ENCODE assay signal across 8 mouse cellular contexts in the genomic region with DNA sequence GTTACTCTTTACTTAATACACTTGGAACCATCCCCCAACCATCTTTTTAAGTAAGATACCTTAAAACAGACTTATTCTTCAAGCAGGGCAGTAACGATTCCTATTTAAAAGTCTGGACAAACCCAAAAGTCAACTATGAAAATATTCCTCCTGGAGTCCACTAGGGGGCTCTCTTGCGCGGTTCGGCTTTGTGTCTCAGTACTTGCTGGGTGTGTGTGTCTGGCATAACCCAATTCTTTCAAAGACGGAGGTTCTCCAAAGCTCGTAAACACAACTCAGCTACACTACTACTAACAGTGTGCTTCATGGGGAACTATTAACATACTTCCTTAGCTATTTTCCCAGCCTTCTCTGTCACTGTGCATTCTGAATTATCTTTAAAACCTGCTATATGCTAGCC.
DNase-seq lines count a peak whose midpoint lies in the region; ATAC-seq and TF ChIP-seq lines count a peak whose summit lies in the region.

No protein-coding gene starts in this region.

- H3K79me2 ChIP-seq in MEL (ENCODE audit: control insufficient read depth, insufficient read depth, low read length, poor library complexity), result no peaks in the 10 kb centered on the region

- H3K4me1 ChIP-seq in MEL (ENCODE audit: control insufficient read depth in 1 of 2, insufficient read depth in 2 of 2, low read length in 2 of 2), result no peaks in the 10 kb centered on the region
- no peaks in the 10 kb centered on the region for H3K4me1 ChIP-seq in limb, embryonic 10.5 days

- peak; percentile 21 to 28 (median 24); a peak in 4 of 6 replicates for TF ChIP-seq CTCF in MEL (IDR thresholded peaks at IDR 0.05 in 2 of 3, conservative IDR thresholded peaks at IDR 0.05 in 1 of 3; ENCODE audit: control insufficient read depth in 1 of 3, insufficient read depth in 1 of 3, low read depth in 2 of 3, low read length in 3 of 3, poor library complexity in 1 of 3, severe bottlenecking in 1 of 3)

- H3K27me3 ChIP-seq in MEL (ENCODE audit: control insufficient read depth in 1 of 2, insufficient read depth in 2 of 2, low read length in 2 of 2), result no peaks in the 10 kb centered on the region
- H3K27me3 ChIP-seq in limb, embryonic 10.5 days (ENCODE audit: low read depth, poor library complexity, severe bottlenecking), result no peaks in the 10 kb centered on the region

- DNase-seq in A20 (ENCODE audit: low read depth, low spot score) (peak; percentile 81), MEL (ENCODE audit: low read depth, low spot score) (peak; percentile 6)
- peak; percentile 59 to 75 for DNase-seq in cerebellum, adult 18-20 months
- peak; percentile 33 to 56 for DNase-seq in frontal cortex, postnatal 25 days (ENCODE audit: low spot score in 2 of 2)
- DNase-seq in kidney, adult 8-10 months, result peak; percentile 39 to 56
- DNase-seq in limb, embryonic 10.5 days (ENCODE audit: low spot score), result peak; percentile 66
- peak; percentile 71 for DNase-seq in retina, embryonic 14.5 days (ENCODE audit: low spot score)

- H3K27ac ChIP-seq in MEL (ENCODE audit: control insufficient read depth, low read depth, low read length), result no peak overlapping the region
- no peak overlapping the region for H3K27ac ChIP-seq in limb, embryonic 10.5 days

- no peak overlapping the region for H3K4me3 ChIP-seq in MEL (ENCODE audit: control insufficient read depth in 1 of 2, insufficient read depth in 1 of 2, low read depth in 2 of 2, low read length in 2 of 2)
- H3K4me3 ChIP-seq in limb, embryonic 10.5 days, result no peak overlapping the region

- WGBS in limb, embryonic 10.5 days, result 27% methylated on average over 6 of the region's 6 CpGs

- H3K9me3 ChIP-seq in MEL (replicated peaks; ENCODE audit: insufficient read depth, low read length), result no peaks in the 10 kb centered on the region
- H3K9me3 ChIP-seq in limb, embryonic 10.5 days (replicated peaks), result no peaks in the 10 kb centered on the region

- TF ChIP-seq RAD21 in MEL (IDR thresholded peaks at IDR 0.05; ENCODE audit: low read depth, low read length), result no peak

- ATAC-seq in erythroblast, adult 5-6 weeks (replicated peaks; ENCODE audit: low FRiP score, poor library complexity, severe bottlenecking), result no peak

- no peak for TF ChIP-seq POLR2A in MEL (IDR thresholded peaks at IDR 0.05; ENCODE audit: control insufficient read depth in 1 of 2, insufficient read depth in 1 of 2, low read depth in 1 of 2, low read length in 2 of 2, poor library complexity in 1 of 2)

- no peak for TF ChIP-seq EP300 in MEL (IDR thresholded peaks at IDR 0.05; ENCODE audit: low read depth in 1 of 2, low read length in 2 of 2)

- H3K36me3 ChIP-seq in MEL (ENCODE audit: control insufficient read depth in 1 of 2, insufficient read depth in 2 of 2, low read length in 2 of 2), result no peaks in the 10 kb centered on the region
- no peaks in the 10 kb centered on the region for H3K36me3 ChIP-seq in limb, embryonic 10.5 days

- no peak overlapping the region for H3K9ac ChIP-seq in MEL (ENCODE audit: control insufficient read depth, low read depth, low read length, poor library complexity, severe bottlenecking)

TF ChIP-seq in MEL, 35 proteins besides CTCF, POLR2A, EP300 and RAD21:
- TF ChIP-seq BHLHE40 (IDR thresholded peaks at IDR 0.05; ENCODE audit: borderline replicate concordance, low read depth, low read length), result no peak

Comparison
In these comparisons a context has a peak if more than half of its experiments do, and no peak if none do; other contexts are left out.
1. DNase-seq: peak in every context shown above with its lines; median percentile 81 in A20; 71 in retina, embryonic 14.5 days; 67 in cerebellum, adult 18-20 months; 66 in limb, embryonic 10.5 days; 48 in kidney, adult 8-10 months; 44 in frontal cortex, postnatal 25 days; 6 in MEL.